Mouse (Mus musculus) embryonic stem cell, embryonic (primary cell): Measurements from ENCODE around the gene Lrfn5.

Experiments used
- CTCF ChIA-PET, 4 experiments: fragments of 300-600 bp in 2 of 4; fragments of 350-600 bp in 2 of 4; sonication (Branson Sonifier 250); formaldehyde crosslinking; loops; one replicate each; lab custom pipeline; 2022; ENCODE audit warnings: inconsistent platforms in 2 of 4; lab: Charles Lee
- POLR2A ChIA-PET, 4 experiments: fragments of 300-600 bp in 2 of 4; fragments of 350-600 bp in 2 of 4; sonication (Branson Sonifier 250); formaldehyde crosslinking; loops; one replicate each; lab custom pipeline; 2022; ENCODE audit warnings: antibody characterized with exemption in 4 of 4, inconsistent platforms in 1 of 4; lab: Charles Lee

Gene Lrfn5

GRCm38 (mm10) chr12:61522829-61523370 is at the start of gene Lrfn5:
Lrfn5 (plus strand) TSS chr12:61523150.
- CTCF ChIA-PET, result no interaction called here
- POLR2A ChIA-PET, result interaction anchor here in 2 of 4 experiments (1.1 to 1.5 kb wide), 2 partner anchors 12 to 87 kb away, joined by 3 to 4 read pairs; no protein-coding TSS in a partner anchor

- ChIA-PET POLR2A (no interaction called here), CTCF (interaction anchor here in 1 of 4 experiments (1.6 kb wide), 1 partner anchor 202 kb away, joined by 5 read pairs; no protein-coding TSS in a partner anchor)
These were observed 1.3 kb upstream of the Lrfn5 start for GRCm38 (mm10) chr12:61521501-61522147.

DNA sequence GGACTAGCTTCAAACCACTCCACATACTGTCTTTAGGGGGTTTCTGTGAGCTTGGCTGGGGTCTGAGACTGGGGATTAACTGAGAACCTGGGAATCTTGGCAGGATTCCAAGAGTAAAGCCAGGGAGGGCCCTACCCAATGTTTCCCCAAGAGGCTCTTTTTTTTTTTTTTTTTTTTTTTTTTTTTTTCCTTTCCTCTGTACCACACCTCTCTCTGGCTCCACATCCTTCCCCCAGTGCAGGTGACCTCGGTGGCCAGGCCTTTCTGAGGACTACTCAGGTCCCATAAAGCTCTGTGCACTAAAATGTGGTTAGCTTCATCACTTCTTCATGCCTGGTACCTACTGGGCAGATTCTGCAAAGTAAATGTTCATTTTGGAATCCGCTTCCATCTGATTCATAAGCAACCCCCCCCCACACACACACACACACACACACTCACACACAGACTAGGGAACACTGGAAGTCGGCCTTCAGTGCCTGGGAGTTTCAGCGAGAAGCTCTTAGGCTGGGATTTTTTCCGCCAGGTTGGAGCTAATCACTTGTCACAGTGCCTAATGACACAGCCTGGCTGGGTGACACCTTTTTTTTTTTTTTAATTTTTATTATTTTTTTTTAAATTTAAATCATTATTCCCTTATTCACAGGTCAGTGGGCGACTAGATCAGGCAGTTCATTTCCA is 662 bp upstream of the Lrfn5 start:
- ChIA-PET POLR2A (interaction anchor here in 2 of 4 experiments (1.1 to 1.5 kb wide), 2 partner anchors 12 to 87 kb away, joined by 3 to 4 read pairs; no protein-coding TSS in a partner anchor), CTCF (interaction anchor here in 1 of 4 experiments (1.6 kb wide), 1 partner anchor 201 kb away, joined by 5 read pairs; no protein-coding TSS in a partner anchor)

GRCm38 (mm10) chr12:61523631-61524182 is 757 bp downstream of the Lrfn5 start:
- CTCF ChIA-PET, result no interaction called here
- POLR2A ChIA-PET, result interaction anchor here in 2 of 4 experiments (1.1 to 1.5 kb wide), 2 partner anchors 11 to 86 kb away, joined by 3 to 4 read pairs; no protein-coding TSS in a partner anchor

DNA sequence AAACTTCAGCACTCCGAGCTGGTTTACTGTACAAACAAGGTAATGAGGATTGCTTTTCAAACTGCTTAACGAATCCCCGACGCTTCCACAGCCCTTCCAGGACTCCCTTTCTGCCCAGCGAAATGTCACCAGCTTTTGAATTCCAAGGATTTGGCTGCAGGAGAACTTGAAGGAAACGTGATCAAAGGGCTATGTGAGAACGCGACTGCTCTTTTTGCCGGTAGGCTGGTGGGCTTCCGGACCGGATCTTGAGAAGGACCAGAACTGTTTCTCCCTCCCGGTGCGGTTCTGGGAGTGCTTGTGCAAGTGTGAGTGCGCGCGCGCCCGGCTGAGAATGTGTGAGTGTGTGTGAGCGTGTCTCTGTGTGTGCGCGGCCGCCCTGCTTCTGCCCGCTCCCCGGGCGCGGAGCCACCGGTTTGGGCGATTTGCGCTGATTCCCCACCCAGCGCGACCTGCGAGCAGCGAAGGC is 1.3 kb downstream of the Lrfn5 start:
- POLR2A ChIA-PET, result no interaction called here
- CTCF ChIA-PET, result no interaction called here

- CTCF ChIA-PET, result interaction anchor here in 1 of 4 experiments (1.1 kb wide), 1 partner anchor 197 kb away, joined by 3 read pairs; no protein-coding TSS in a partner anchor
These were observed 3.2 kb downstream of the Lrfn5 start for GRCm38 (mm10) chr12:61526199-61526598.

DNA sequence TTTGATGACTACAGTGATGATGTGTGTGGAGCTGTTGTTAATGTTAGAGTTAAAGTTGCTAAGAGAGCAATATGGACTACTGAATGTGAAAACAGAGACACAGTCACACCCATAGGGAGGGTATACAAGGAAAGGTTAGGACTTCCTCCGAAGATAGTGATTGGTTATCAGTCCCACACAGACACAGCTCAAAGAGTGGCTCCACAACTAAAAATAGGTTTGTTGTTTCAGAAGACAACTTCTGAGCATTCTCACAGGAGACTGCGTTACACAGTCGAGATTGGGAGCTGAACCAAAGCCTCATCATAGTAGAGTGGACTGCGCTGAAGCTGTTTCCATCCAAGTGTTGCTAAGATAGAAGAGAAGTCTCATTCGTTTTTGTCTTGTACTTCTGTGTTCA is 57.0 kb downstream of the Lrfn5 start:
- ChIA-PET POLR2A (no interaction called here), CTCF (no interaction called here)

More at GRCm38 (mm10) chr12:61526199-61526598, 3.2 kb downstream of the Lrfn5 start:
- POLR2A ChIA-PET, result no interaction called here

GRCm38 (mm10) chr12:61600305-61600704 is 77.4 kb downstream of the Lrfn5 start:
- CTCF ChIA-PET, result no interaction called here
- POLR2A ChIA-PET, result no interaction called here

DNA sequence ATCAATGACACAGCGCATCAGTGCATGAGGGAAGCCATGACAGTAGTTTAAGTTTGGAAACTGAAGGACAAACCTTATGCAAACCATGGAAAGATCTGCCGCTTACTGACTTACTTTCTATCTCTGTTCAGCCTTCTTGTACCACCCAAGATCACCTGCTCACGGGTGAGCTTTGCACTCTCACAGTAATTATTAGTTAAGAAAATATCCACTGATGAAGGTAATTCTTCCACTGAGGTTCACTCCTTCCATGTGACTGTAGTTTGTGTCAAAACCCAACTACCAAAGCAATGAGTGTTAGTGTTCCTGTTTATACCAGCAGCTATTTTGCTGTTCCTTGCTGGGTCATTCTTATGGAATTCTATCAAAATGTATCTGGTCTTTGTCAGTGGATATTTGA is 84.9 kb downstream of the Lrfn5 start:
- CTCF ChIA-PET, result no interaction called here
- POLR2A ChIA-PET, result no interaction called here

GRCm38 (mm10) chr12:61610081-61610480 is 87.1 kb downstream of the Lrfn5 start:
- ChIA-PET POLR2A (interaction anchor here in 1 of 4 experiments (1.1 to 1.2 kb wide), 3 partner anchors 22 to 87 kb away, joined by 3 to 4 read pairs (median 3); partner anchors contain the start of gene Lrfn5), CTCF (no interaction called here)

- POLR2A ChIA-PET, result no interaction called here
- CTCF ChIA-PET, result no interaction called here
These were observed 101.6 kb downstream of the Lrfn5 start for GRCm38 (mm10) chr12:61624532-61624931.

GRCm38 (mm10) chr12:61654380-61654779 is 131.4 kb downstream of the Lrfn5 start:
- ChIA-PET POLR2A (no interaction called here), CTCF (no interaction called here)

DNA sequence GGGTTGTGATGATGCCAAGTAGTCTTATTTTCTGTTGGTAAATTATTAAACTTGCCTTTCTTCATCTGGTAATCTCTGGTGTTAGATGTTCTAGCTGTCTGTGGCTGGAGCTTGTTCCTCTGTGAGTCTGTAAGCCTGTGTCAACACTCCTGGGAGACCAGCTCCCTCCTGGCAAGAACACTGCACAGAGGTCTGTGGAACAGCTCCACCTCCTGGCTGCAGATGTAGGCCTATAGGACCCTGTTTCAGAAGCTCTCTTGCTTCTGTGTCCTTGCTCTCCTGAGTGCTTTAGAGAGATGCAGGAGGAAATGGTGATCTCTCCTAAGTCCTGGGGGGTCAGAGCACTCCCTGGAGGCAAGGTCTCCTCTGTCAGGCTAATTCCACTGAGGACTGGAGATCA is 200.2 kb downstream of the Lrfn5 start:
- CTCF ChIA-PET, result interaction anchor here in 3 of 4 experiments (0.5 to 1.3 kb wide), 12 partner anchors 9 to 1039 kb away, joined by 3 to 6 read pairs (median 3); no protein-coding TSS in a partner anchor
- POLR2A ChIA-PET, result no interaction called here

DNA sequence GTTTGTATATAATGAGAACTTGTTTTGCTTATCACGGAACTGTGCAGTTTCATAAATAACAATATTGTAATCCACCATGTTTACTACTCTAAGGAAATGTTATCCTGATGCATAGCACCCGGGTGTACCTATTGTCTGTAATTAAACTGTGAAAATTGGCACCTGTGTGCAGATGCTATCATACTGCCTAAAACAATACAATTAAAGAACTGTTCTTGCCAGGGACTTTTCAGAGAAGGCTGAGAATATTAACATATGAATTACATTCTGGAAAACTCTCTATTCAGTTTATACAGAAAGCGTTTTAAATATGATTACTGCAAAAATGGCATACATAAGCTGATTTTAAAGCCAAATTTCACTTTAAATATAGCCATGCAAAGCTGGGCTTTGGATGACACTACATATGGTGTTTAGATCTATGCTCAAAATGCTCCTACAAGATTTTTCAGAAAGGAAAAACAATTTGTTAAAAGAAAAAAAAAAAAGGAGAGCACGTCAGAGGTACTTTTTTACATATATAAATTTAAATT is 284.2 kb downstream of the Lrfn5 start:
- ChIA-PET POLR2A (no interaction called here), CTCF (no interaction called here)

DNA sequence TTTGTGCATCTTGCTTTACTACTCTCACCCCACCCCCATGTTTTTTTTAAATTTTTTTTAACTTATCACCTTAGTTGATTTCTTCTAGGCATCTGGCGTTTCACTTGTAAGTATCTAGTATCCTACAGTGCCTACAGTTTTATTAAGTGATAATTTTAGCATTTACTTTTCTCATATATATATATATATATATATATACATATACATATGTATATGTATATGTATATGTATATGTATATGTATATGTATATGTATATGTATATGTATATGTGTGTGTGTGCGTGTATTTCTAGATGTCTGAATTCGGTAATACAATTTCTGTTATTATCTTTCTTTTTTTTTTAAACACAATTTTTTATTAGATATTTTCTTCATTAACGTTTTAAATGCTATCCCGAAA is 300.7 kb downstream of the Lrfn5 start:
- ChIA-PET POLR2A (no interaction called here), CTCF (no interaction called here)

GRCm38 (mm10) chr12:61826311-61826710 is 303.4 kb downstream of the Lrfn5 start:
- ChIA-PET CTCF (no interaction called here), POLR2A (no interaction called here)

GRCm38 (mm10) chr12:61842599-61843291 is 319.8 kb downstream of the Lrfn5 start:
- CTCF ChIA-PET, result no interaction called here

DNA sequence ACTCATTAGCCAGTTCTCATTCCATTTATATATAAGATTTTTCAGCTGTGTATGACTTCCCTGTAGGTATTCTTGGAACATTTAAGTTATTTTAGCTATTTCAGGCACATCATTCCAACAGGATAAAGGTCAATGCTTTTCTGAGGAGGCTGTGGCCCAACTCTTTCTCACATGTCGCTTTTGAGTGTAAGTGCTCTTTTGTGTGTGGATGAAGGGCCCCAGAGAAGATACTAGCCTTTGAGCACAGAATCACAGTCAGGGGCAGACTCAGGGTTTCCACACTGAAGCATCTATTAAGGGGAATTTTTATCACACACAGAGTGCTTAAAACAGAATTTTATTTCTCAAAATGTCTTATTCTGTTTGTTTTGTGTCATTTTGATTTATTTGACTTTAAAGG is 331.2 kb downstream of the Lrfn5 start:
- POLR2A ChIA-PET, result no interaction called here
- CTCF ChIA-PET, result no interaction called here

More at GRCm38 (mm10) chr12:61842599-61843291, 319.8 kb downstream of the Lrfn5 start:
- POLR2A ChIA-PET, result no interaction called here
